Mouse (Mus musculus) thymus, adult 18-20 months (tissue): ENCODE results near the gene Hipk4.

Source experiments
- DNase-seq, 2 experiments: peaks; one replicate each; pipeline ENCODE4 v3.0.0; 2022; ENCODE audit warnings: mixed read lengths in 2 of 2

The Hipk4 gene

DNA sequence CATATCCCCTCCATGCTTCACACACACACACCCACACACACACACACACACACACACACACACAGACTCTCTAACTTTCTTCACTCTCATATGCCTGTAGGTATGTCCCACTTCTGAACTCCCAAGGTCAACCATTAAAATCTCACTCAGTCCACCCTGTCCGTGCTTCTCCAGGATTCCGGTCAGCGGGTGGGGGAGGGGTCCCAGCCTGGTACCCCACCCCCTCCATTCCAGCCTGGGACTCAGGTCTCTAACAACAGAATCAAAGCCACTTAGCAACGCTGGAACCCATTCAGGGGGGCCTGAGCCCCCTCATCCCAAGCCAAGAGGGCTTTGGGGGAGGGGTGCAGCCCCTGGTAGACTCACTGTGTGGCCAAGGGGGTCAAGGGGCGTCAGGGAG is at the start of gene Hipk4:
Hipk4 (plus strand) TSS at position 301 of the 400 bp plus-strand sequence.
- no peak for DNase-seq

- no peak for DNase-seq
Measured at GRCm38 (mm10) chr7:27473835-27474489, 49.1 kb upstream of the Hipk4 start.

DNA sequence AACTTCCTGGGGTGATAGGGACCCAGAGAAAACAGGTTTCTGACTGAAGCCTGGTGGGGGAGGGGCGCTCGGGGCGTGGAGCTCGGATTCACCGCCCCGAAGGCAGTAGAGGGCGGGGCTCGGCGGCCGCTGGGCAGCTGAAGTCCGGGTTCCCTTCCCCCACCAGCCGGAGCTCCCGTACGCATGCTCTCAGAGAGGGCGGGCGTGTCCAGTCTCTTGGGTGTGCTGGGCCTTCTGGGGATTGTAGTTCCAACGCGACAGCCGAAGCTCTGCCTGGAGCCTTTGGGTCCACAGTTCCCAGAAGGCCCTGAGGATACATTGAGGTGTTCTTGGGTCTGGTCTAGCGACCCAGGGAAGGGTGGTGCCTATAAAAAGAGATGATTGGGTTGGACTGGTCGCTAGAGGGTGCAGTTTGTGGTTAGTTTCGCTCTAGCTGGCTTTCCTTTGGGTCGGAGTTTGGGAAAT is 48.5 kb upstream of the Hipk4 start:
- peak; percentile 92 to 94 for DNase-seq

GRCm38 (mm10) chr7:27475596-27475995 is 47.5 kb upstream of the Hipk4 start:
- no peak for DNase-seq

DNA sequence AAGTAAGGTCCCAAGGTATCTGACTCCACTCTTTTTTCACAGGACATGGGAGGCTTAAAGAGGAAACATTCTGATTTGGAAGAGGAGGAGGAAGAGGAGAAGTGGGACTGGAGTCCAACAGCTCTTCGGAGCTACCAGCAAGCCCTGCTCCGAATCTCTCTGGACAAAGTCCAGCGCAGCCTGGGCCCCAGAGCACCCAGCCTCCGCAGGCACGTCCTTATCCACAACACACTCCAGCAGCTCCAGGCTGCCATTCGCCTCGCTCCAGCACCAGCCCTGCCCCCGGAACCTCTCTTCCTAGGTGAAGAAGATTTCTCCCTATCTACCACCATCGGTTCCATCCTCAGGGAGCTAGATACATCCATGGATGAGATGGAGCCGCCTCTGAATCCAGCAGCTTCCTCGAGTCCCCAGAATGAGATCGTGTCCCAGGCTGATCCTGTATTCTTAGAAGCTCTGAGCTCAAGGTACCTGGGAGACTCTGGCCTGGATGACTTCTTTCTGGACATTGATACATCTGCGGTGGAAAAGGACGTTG is 46.9 kb upstream of the Hipk4 start:
- DNase-seq, result no peak

DNA sequence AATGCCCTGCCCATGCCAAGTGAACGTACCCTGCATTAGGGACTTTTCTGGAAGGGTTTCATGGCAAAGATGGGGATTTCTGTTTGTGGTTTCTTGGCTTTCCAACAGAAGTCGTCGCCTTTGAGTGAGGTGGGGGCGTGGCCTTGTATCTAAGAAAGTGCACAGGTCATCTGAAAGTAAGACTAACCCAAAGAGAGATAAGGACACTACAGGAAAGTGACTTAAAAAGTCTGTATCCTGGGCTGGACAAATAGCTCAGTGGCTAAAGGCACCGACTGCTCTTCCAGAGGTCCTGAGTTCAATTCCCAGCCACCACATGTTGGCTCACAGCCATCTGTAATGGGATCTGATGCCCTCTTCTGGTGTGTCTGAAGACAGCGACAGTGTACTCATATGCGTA is 44.5 kb upstream of the Hipk4 start:
- DNase-seq, result no peak

GRCm38 (mm10) chr7:27479750-27480149 is 43.3 kb upstream of the Hipk4 start:
- no peak for DNase-seq

DNA sequence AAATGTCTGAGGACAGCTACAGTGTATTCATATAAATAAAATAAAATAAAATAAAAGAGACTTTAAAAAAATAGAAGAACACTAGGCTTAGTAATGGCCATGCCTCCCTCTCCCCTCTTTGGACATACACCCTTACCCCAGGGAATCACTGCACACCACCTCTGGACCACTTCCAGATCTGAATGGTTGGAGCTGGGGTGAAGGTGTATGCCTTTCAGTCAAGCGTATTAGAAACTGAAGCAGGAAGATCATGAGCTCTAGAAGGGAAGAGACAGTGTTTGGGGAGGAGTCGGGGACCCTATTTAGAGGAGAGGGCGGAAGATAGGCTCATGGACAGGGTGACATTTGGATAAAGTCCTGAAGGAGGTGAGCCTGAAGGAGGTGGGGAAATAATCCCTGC is 42.6 kb upstream of the Hipk4 start:
- DNase-seq, result no peak

DNA sequence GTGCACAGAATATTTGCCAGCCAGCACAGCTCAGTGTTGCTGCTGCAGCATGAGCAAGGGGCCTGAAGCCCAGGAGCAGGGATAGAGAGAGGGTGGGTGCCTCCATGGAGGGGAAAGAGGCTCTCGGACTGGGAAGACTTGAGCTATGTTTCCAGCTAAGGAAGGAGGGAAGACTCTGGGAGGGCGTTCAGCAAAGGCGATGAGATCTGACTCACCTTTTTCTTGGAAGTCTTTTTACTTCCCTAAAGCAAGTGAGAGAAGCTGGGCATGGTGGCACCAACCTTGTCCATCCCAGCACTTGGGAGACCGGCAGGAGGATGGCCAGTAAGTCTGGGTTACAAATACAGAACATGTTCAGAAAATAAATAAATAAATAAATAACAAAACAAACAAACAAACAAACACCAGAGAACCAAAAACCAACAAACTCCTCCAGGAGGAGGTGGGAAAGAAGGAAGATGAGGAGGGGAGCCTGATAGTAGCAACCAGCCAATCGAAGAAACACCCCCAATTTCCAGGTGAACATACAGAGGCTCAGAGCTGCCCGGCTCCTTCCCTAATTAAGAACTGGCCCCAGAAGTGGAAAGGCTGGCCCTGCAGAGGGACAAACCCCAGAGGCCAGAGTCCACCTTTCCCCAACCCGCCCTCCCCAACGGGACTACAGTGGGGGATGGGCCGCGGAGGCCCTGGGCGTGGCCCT is 42.0 kb upstream of the Hipk4 start:
- no peak for DNase-seq

DNA sequence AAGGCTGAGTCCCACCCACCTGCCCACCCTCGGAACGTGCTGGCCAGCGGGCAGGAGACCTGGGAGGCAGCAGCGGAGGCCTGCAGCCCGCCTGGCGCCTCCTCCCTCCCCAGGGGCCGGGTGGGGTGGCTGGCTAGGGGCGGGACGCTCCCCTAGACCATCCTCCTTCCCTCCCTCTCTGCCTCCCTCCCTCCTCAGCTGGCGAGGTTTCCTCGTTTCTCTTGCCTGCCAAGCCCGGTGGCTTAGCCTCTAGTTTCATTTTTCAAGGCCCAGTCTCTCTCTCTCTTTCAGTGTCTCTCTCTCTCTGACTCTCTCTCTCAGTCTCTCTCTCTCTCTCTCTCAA is 41.5 kb upstream of the Hipk4 start:
- peak; percentile 70 to 72 for DNase-seq

DNA sequence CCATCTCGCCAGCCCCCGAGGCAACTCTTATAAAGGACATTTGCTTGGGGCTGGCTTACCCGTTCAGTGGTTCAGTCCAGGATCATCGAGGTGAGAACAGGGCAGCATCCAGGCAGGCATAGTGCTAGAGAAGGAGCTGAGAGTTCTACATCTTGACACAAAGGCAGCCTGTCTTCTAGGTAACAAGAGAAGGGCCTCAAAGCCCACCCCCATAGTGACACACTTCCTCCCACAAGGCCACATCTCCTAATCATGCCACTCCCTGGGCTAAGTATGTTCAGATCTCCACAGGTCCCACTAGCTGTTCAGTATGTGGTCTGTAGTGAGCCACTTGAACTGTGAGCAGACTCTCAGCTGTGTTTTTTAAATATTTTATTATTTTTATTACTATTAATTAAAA is 39.2 kb upstream of the Hipk4 start:
- no peak for DNase-seq

GRCm38 (mm10) chr7:27486102-27486769 is 36.8 kb upstream of the Hipk4 start:
- DNase-seq, result peak in 1 of 2 experiments; percentile 54

- DNase-seq, result peak; percentile 100
Measured at GRCm38 (mm10) chr7:27486770-27487697, 36.0 kb upstream of the Hipk4 start, which contains the start of gene Sertad1. Gene Sertad1 (plus strand): TSS chr7:27486910.

DNA sequence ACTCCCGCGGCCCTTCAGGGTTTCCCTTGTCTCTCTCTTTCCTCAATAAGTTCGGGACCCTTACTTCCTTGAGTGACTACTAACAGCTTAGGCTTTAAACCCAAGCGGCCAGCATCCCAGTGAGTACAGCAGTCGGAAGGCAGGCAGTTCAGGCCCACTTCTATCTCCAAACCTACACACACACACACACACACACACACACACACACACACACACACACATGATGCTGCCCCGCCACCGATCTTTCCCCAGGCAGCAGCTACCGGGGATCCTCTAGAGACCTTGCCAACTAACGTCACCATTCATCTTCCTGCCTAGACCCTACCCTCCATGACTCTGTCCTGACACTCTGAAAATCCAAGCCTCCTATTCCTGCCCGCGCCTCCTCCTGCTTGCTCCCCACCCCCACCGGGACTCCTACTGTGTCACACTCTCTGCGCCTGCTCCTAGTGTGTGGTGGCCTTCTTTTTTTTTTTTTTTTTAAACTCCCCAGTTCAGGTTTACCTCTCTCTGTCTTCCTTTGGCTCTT is 35.3 kb upstream of the Hipk4 start:
- DNase-seq, result peak in 1 of 2 experiments; percentile 44

- peak in 1 of 2 experiments; percentile 18 for DNase-seq
Measured at GRCm38 (mm10) chr7:27489270-27489869, 33.7 kb upstream of the Hipk4 start.

GRCm38 (mm10) chr7:27490227-27490542 is 32.9 kb upstream of the Hipk4 start:
- DNase-seq, result no peak

- DNase-seq, result peak; percentile 72 to 82
Measured at GRCm38 (mm10) chr7:27490543-27491329, 32.3 kb upstream of the Hipk4 start.

GRCm38 (mm10) chr7:27491856-27492255 is 31.2 kb upstream of the Hipk4 start:
- no peak for DNase-seq

- DNase-seq, result no peak
Measured at GRCm38 (mm10) chr7:27493022-27493421, 30.0 kb upstream of the Hipk4 start.

DNA sequence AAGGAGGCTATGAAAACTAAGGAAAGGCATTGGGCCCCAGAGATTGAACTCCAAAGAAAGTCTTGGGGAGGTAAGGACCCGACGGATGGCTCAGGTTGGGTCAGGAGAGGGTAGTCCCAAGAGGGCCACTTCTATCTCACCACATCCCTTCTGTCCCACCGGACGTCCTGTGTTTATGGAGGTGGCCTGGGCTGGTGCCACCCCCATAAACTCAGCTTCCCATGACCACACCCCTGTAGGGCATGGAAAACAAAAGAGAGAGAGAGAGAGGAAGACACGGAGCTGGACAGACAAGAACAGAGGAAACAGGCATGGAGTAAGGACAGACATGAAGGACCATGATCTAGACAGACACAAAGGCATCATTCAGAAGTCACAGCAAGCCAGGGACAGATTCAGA is 29.6 kb upstream of the Hipk4 start:
- no peak for DNase-seq
